In the genomic region with DNA sequence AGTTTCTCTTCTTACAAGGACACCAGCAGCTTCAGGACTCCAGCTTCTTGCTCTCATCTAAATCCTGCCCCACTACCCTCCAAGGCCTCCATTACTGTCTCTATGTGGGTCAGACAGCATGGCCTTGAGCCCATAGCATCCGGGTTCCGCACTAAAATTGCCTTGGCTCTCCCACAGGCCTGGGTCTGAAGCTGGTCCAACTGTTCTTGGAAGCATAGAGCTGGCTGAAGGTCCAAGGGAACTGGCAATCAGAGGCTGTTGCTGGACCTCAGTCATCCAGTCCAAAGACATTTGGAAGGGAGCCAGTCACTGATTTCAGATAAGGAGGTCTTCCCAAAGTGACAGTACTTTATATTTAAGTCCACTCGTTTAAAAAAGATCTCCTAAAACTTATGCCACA, we compare ENCODE assay signal across 10 mouse cellular contexts.
A peak's percentile ranks its signal among the peaks of the same experiment; 100 is the strongest.
DNase-seq lines count a peak whose midpoint lies in the region; ATAC-seq and TF ChIP-seq lines count a peak whose summit lies in the region.
"Had no signal": no experiment of that assay in that cellular context is flagged by ENCODE, and none has a peak within 500 bp of the region (broad histone marks: within the 10 kb centered on the region; RNA-seq: fewer than 3 reads in every experiment).

No protein-coding gene starts in this region.

- ATAC-seq in midbrain, postnatal 0 days (ENCODE audit: low FRiP score) = no peak
- no peak for ATAC-seq in midbrain, embryonic 13.5 days
- no peak for ATAC-seq in forebrain, embryonic 15.5 days (replicated peaks)
- ATAC-seq in megakaryocyte-erythroid progenitor cell, adult 5-6 weeks (replicated peaks; ENCODE audit: low FRiP score, low TSS enrichment, poor library complexity, severe bottlenecking) = no peak
- ATAC-seq: Patski had no signal

- no peak overlapping the region for H3K27ac ChIP-seq in midbrain, postnatal 0 days (ENCODE audit: low read depth, low read length)
- H3K27ac ChIP-seq in midbrain, embryonic 13.5 days = no peak overlapping the region
- H3K27ac ChIP-seq in forebrain, embryonic 15.5 days (replicated peaks) = no peak overlapping the region
- H3K27ac ChIP-seq: lung, embryonic 15.5 days had no signal

- 69% methylated on average over 3 of the region's 3 CpGs for WGBS in midbrain, postnatal 0 days
- WGBS in midbrain, embryonic 13.5 days = 92% methylated on average over 3 of the region's 3 CpGs
- 90% methylated on average over 3 of the region's 3 CpGs for WGBS in forebrain, embryonic 15.5 days

- DNase-seq in midbrain, postnatal 0 days (ENCODE audit: low spot score) = peak; percentile 62
- DNase-seq in cerebellum, adult 11 months = peak; percentile 47
- peak; percentile 68 to 72 for DNase-seq in heart, postnatal 10 days
- peak; percentile 40 to 75 for DNase-seq in lung, postnatal 4 days
- no peak for DNase-seq in spleen, postnatal 10 days (ENCODE audit: low spot score in 2 of 2)

- no peaks in the 10 kb centered on the region; the same call in 1 of the 2 replicates for H3K27me3 ChIP-seq in midbrain, postnatal 0 days (ENCODE audit: insufficient read depth, low read length)
- peaks cover 24% of the 10 kb centered on the region for H3K27me3 ChIP-seq in midbrain, embryonic 13.5 days
- peaks cover 7% of the 10 kb centered on the region for H3K27me3 ChIP-seq in forebrain, embryonic 15.5 days
- H3K27me3 ChIP-seq: Patski had no signal

- no peak overlapping the region for H3K9ac ChIP-seq in midbrain, postnatal 0 days (replicated peaks; ENCODE audit: low read length, poor library complexity, severe bottlenecking)
- no peak overlapping the region for H3K9ac ChIP-seq in midbrain, embryonic 13.5 days (replicated peaks)
- H3K9ac ChIP-seq in forebrain, embryonic 15.5 days (replicated peaks) = no peak overlapping the region
- H3K9ac ChIP-seq: lung, embryonic 15.5 days had no signal

- H3K9me3 ChIP-seq in midbrain, postnatal 0 days (ENCODE audit: low read length) = no peaks in the 10 kb centered on the region
- no peaks in the 10 kb centered on the region for H3K9me3 ChIP-seq in midbrain, embryonic 13.5 days
- H3K9me3 ChIP-seq in forebrain, embryonic 15.5 days = no peaks in the 10 kb centered on the region
- H3K9me3 ChIP-seq: lung, embryonic 15.5 days had no signal

- no peak for TF ChIP-seq CTCF in midbrain, postnatal 0 days (IDR thresholded peaks at IDR 0.05)

- no peaks in the 10 kb centered on the region for H3K36me3 ChIP-seq in midbrain, postnatal 0 days (ENCODE audit: insufficient read depth, low read length)
- no peaks in the 10 kb centered on the region for H3K36me3 ChIP-seq in midbrain, embryonic 13.5 days
- peaks cover 4% of the 10 kb centered on the region; the same call in 1 of the 2 replicates for H3K36me3 ChIP-seq in forebrain, embryonic 15.5 days
- H3K36me3 ChIP-seq: lung, embryonic 15.5 days had no signal

- no peak overlapping the region for H3K4me2 ChIP-seq in midbrain, postnatal 0 days (ENCODE audit: low read depth, low read length, poor library complexity, severe bottlenecking)
- no peak overlapping the region for H3K4me2 ChIP-seq in midbrain, embryonic 13.5 days (replicated peaks)
- H3K4me2 ChIP-seq in forebrain, embryonic 15.5 days (replicated peaks) = no peak overlapping the region
- H3K4me2 ChIP-seq: lung, embryonic 15.5 days had no signal

- H3K4me3 ChIP-seq in midbrain, postnatal 0 days (ENCODE audit: low read depth, low read length) = no peak overlapping the region
- no peak overlapping the region for H3K4me3 ChIP-seq in midbrain, embryonic 13.5 days (replicated peaks)
- H3K4me3 ChIP-seq in forebrain, embryonic 15.5 days = no peak overlapping the region
- H3K4me3 ChIP-seq: lung, embryonic 15.5 days had no signal

- intact Hi-C loops in heart, postnatal 10 days (cut with DNase I) = no loop called here

- H3K4me1 ChIP-seq in midbrain, postnatal 0 days (ENCODE audit: insufficient read depth, low read length) = no peaks in the 10 kb centered on the region
- no peaks in the 10 kb centered on the region for H3K4me1 ChIP-seq in midbrain, embryonic 13.5 days (replicated peaks)
- peaks cover 20% of the 10 kb centered on the region for H3K4me1 ChIP-seq in forebrain, embryonic 15.5 days
- H3K4me1 ChIP-seq: lung, embryonic 15.5 days had no signal

Comparison
In these comparisons a context has a peak if more than half of its experiments do, and no peak if none do; other contexts are left out.
1. DNase-seq: peak in midbrain, postnatal 0 days (single experiment), cerebellum, adult 11 months (single experiment), heart, postnatal 10 days (2 of 2) and lung, postnatal 4 days (2 of 2); none in spleen, postnatal 10 days (0 of 2).